Mouse (Mus musculus) heart, embryonic 14.5 days (tissue): ENCODE results near the gene Ugt2b1. TPM values are rescaled to one million over a fixed set of nuclear protein-coding genes. Genes with fewer than 3 reads are reported as not detected.
"Not testable (repeated sequence)": the region's sequence is repeated elsewhere in the genome, so short reads cannot be mapped to it uniquely, and the experiment has no call there.

Experiments used
- ATAC-seq: fragments of 200-750 bp; cut with Nextera tagmentation; 2 replicates; pipeline ENCODE4 v1.8.0; 2017; ENCODE audit warnings: low read depth, moderate TSS enrichment; ENCODE audit not compliant: insufficient number of reproducible peaks, insufficient read depth, low FRiP score
- H3K27ac ChIP-seq, 2 experiments: fragments of 200-500 bp in 1 of 2; fragments of 300-500 bp in 1 of 2; sonication (generic) in 1 of 2; replicated peaks in 1 of 2; 2 replicates each; pipeline ENCODE4 v1.5.1; 2012 to 2014; ENCODE audit warnings: low read depth in 2 of 2, low read length in 2 of 2, control low read depth in 1 of 2, mild to moderate bottlenecking in 1 of 2, mixed read lengths in 1 of 2; ENCODE audit not compliant: control insufficient read depth in 1 of 2, insufficient read depth in 1 of 2
- H3K27me3 ChIP-seq: fragments of 300-500 bp; sonication (generic); 2 replicates; pipeline ENCODE4 v1.6.1; 2014; ENCODE audit warnings: mild to moderate bottlenecking, low read length, control low read depth; ENCODE audit not compliant: control insufficient read depth, insufficient read depth
- H3K36me3 ChIP-seq: fragments of 300-500 bp; sonication (generic); 2 replicates; pipeline ENCODE4 v1.6.1; 2014; ENCODE audit warnings: mild to moderate bottlenecking, control low read depth, low read length, mixed read lengths; ENCODE audit not compliant: control insufficient read depth, insufficient read depth
- H3K4me1 ChIP-seq, 2 experiments: fragments of 200-500 bp in 1 of 2; fragments of 300-500 bp in 1 of 2; sonication (generic) in 1 of 2; 2 replicates each; pipeline ENCODE4 v1.6.1; 2012 to 2014; ENCODE audit warnings: low read length in 2 of 2, control low read depth in 1 of 2, mixed read lengths in 1 of 2; ENCODE audit not compliant: control insufficient read depth in 2 of 2, insufficient read depth in 2 of 2
- H3K4me2 ChIP-seq: fragments of 300-500 bp; sonication (generic); 2 replicates; pipeline ENCODE4 v1.6.1; 2014; ENCODE audit warnings: mild to moderate bottlenecking, low read length
- H3K4me3 ChIP-seq, 2 experiments: fragments of 200-500 bp in 1 of 2; fragments of 300-500 bp in 1 of 2; sonication (generic) in 1 of 2; 2 replicates each; pipeline ENCODE4 v1.5.1; 2012 to 2014; ENCODE audit warnings: low read length in 2 of 2, mild to moderate bottlenecking in 2 of 2, control low read depth in 1 of 2, low read depth in 1 of 2, moderate library complexity in 1 of 2; ENCODE audit not compliant: control insufficient read depth in 1 of 2, insufficient read depth in 1 of 2
- H3K9ac ChIP-seq: fragments of 300-500 bp; sonication (generic); 2 replicates; pipeline ENCODE4 v1.6.1; 2014; ENCODE audit warnings: mild to moderate bottlenecking, low read length
- H3K9me3 ChIP-seq: fragments of 300-500 bp; sonication (generic); 2 replicates; pipeline ENCODE4 v1.6.1; 2016; ENCODE audit warnings: low read length, control low read depth; ENCODE audit not compliant: control insufficient read depth
- WGBS: fragments of 180-500 bp; shearing (Covaris S2); extraction: QIAGEN DNeasy Blood & Tissue Kit; methylation state at CpG from one replicate; pipeline ENCODE4 v1.1.7; 2014; 5-methylcytosine and 5-hydroxymethylcytosine counted together
- polyA plus RNA-seq: library from polyadenylated mRNA; unstranded; fragments of >200 nt; fragmentation: Nextera tagmentation; extraction: Ambion mirVana; gene quantifications from 2 replicates; pipeline ENCODE4 v1.2.1, GENCODE M21; 2014

Ugt2b1 gene
- not detected in 2 replicates for polyA plus RNA-seq

GRCm38 (mm10) chr5:86926426-86926825 is at the start of gene Ugt2b1:
Gene Ugt2b1 (minus strand): TSS chr5:86926530.
- Histone ChIP-seq H3K4me1 (no peaks in the 10 kb centered on the region), H3K27ac (no peak within 1 kb of the TSS), H3K4me3 (no peak within 1 kb of the TSS), H3K4me2 (no peak within 1 kb of the TSS), H3K9me3 (no peaks in the 10 kb centered on the region), H3K27me3 (no peaks in the 10 kb centered on the region), H3K9ac (no peak within 1 kb of the TSS), H3K36me3 (no peaks in the 10 kb centered on the region)
- no peak for ATAC-seq
- 75% methylated on average over 2 of the region's 2 CpGs for WGBS

- WGBS, result 87% methylated on average over 5 of the region's 5 CpGs
- H3K27me3 ChIP-seq, result not testable (repeated sequence)
Observed at GRCm38 (mm10) chr5:86967271-86967670, 40.9 kb upstream of the Ugt2b1 start.

GRCm38 (mm10) chr5:86962849-86963248 is 36.5 kb upstream of the Ugt2b1 start:
- ATAC-seq, H3K4me1 ChIP-seq: not testable (repeated sequence)

More at GRCm38 (mm10) chr5:86967271-86967670, 40.9 kb upstream of the Ugt2b1 start:
- H3K4me1 ChIP-seq, H3K9ac ChIP-seq, H3K27ac ChIP-seq, H3K4me3 ChIP-seq, H3K4me2 ChIP-seq, H3K36me3 ChIP-seq, ATAC-seq, H3K9me3 ChIP-seq: not testable (repeated sequence)

GRCm38 (mm10) chr5:86961587-86962358 is 35.4 kb upstream of the Ugt2b1 start:
- no peaks in the 10 kb centered on the region for H3K27me3 ChIP-seq
- no peak overlapping the region for H3K9ac ChIP-seq
- H3K4me1 ChIP-seq, result no peaks in the 10 kb centered on the region
- no peaks in the 10 kb centered on the region for H3K9me3 ChIP-seq
- ATAC-seq, result no peak
- no peak overlapping the region for H3K4me3 ChIP-seq
- H3K27ac ChIP-seq, result no peak overlapping the region
- H3K36me3 ChIP-seq, result no peaks in the 10 kb centered on the region
- WGBS, result 74% methylated on average over 3 of the region's 3 CpGs
- no peak overlapping the region for H3K4me2 ChIP-seq

More at GRCm38 (mm10) chr5:86962849-86963248, 36.5 kb upstream of the Ugt2b1 start:
- whole genome bisulfite sequencing, result 79% methylated on average over 1 of the region's 1 CpGs
- not testable (repeated sequence) for H3K9me3 ChIP-seq, H3K4me2 ChIP-seq, H3K4me3 ChIP-seq, H3K27me3 ChIP-seq, H3K27ac ChIP-seq, H3K9ac ChIP-seq, H3K36me3 ChIP-seq

- Histone ChIP-seq H3K4me2 (no peak overlapping the region), H3K9me3 (no peaks in the 10 kb centered on the region), H3K27ac (no peak overlapping the region), H3K27me3 (no peaks in the 10 kb centered on the region), H3K9ac (no peak overlapping the region), H3K4me1 (no peaks in the 10 kb centered on the region), H3K4me3 (no peak overlapping the region), H3K36me3 (no peaks in the 10 kb centered on the region)
- no peak for ATAC-seq
- 77% methylated on average over 3 of the region's 3 CpGs for WGBS
Observed at GRCm38 (mm10) chr5:86960504-86960903, 34.2 kb upstream of the Ugt2b1 start.

GRCm38 (mm10) chr5:86942111-86942510 is 15.8 kb upstream of the Ugt2b1 start:
- Histone ChIP-seq H3K4me3 (no peak overlapping the region), H3K9me3 (no peaks in the 10 kb centered on the region), H3K4me1 (no peaks in the 10 kb centered on the region), H3K27ac (no peak overlapping the region), H3K4me2 (no peak overlapping the region), H3K9ac (no peak overlapping the region), H3K36me3 (no peaks in the 10 kb centered on the region), H3K27me3 (no peaks in the 10 kb centered on the region)
- WGBS, result 85% methylated on average over 2 of the region's 2 CpGs
- ATAC-seq, result no peak

- 59% methylated on average over 3 of the region's 3 CpGs for WGBS
- no peaks in the 10 kb centered on the region for H3K27me3 ChIP-seq
- H3K27ac ChIP-seq, result no peak overlapping the region
- H3K4me1 ChIP-seq, result no peaks in the 10 kb centered on the region
- H3K36me3 ChIP-seq, result no peaks in the 10 kb centered on the region
- no peak overlapping the region for H3K9ac ChIP-seq
- no peak overlapping the region for H3K4me3 ChIP-seq
- H3K9me3 ChIP-seq, result no peaks in the 10 kb centered on the region
- H3K4me2 ChIP-seq, result no peak overlapping the region
- no peak for ATAC-seq
Observed at GRCm38 (mm10) chr5:86920661-86921233, 5.6 kb downstream of the Ugt2b1 start.
